Mouse (Mus musculus): ENCODE results near the gene Vmp1. TPM values are rescaled to one million over a fixed set of nuclear protein-coding genes. Genes with fewer than 3 reads are reported as not detected.

Gene Vmp1
- polyA plus RNA-seq, 1 experiment from 2014 or later = 119 TPM

GRCm38 (mm10) chr11:86604289-86604688, 79.3 kb downstream of the Vmp1 start:
- no peak overlapping the region for H3K27ac ChIP-seq (ENCODE audit: low read depth, low read length)
- no peak overlapping the region for H3K4me3 ChIP-seq (ENCODE audit: low read depth, low read length)
- H3K4me1 ChIP-seq (ENCODE audit: control insufficient read depth, insufficient read depth, low read length) = no peaks in the 10 kb centered on the region
- peaks cover 11% of the 10 kb centered on the region; the same call in 1 of the 2 replicates for H3K36me3 ChIP-seq (ENCODE audit: control insufficient read depth, insufficient read depth, low read length)
- no peak overlapping the region for H3K9ac ChIP-seq (ENCODE audit: low read length)
- DNase-seq (ENCODE audit: low spot score) (no peak), ATAC-seq (no peak)
- 95% methylated on average over 3 of the region's 3 CpGs for WGBS
- H3K27me3 ChIP-seq (replicated peaks; ENCODE audit: control insufficient read depth, insufficient read depth, low read length) = no peaks in the 10 kb centered on the region
- no peak overlapping the region for H3K4me2 ChIP-seq (ENCODE audit: low read length)
- no peaks in the 10 kb centered on the region for H3K9me3 ChIP-seq (replicated peaks; ENCODE audit: control insufficient read depth, low read length)

GRCm38 (mm10) chr11:86603719-86604118, 79.9 kb downstream of the Vmp1 start:
- H3K4me1 ChIP-seq (ENCODE audit: control insufficient read depth, insufficient read depth, low read length) = no peaks in the 10 kb centered on the region
- H3K27me3 ChIP-seq (replicated peaks; ENCODE audit: control insufficient read depth, insufficient read depth, low read length) = no peaks in the 10 kb centered on the region
- H3K9ac ChIP-seq (ENCODE audit: low read length) = no peak overlapping the region
- H3K9me3 ChIP-seq (replicated peaks; ENCODE audit: control insufficient read depth, low read length) = no peaks in the 10 kb centered on the region
- no peak overlapping the region for H3K4me3 ChIP-seq (ENCODE audit: low read depth, low read length)
- H3K36me3 ChIP-seq (ENCODE audit: control insufficient read depth, insufficient read depth, low read length) = peaks cover 11% of the 10 kb centered on the region; the same call in 1 of the 2 replicates
- ATAC-seq (no peak), DNase-seq (ENCODE audit: low spot score) (no peak)
- no peak overlapping the region for H3K4me2 ChIP-seq (ENCODE audit: low read length)
- H3K27ac ChIP-seq (ENCODE audit: low read depth, low read length) = no peak overlapping the region
- 100% methylated on average over 1 of the region's 1 CpGs for WGBS

- Histone ChIP-seq H3K9me3 (replicated peaks; ENCODE audit: control insufficient read depth, low read length) (no peaks in the 10 kb centered on the region), H3K4me2 (ENCODE audit: low read length) (no peak overlapping the region), H3K4me1 (ENCODE audit: control insufficient read depth, insufficient read depth, low read length) (no peaks in the 10 kb centered on the region), H3K9ac (ENCODE audit: low read length) (no peak overlapping the region), H3K27ac (ENCODE audit: low read depth, low read length) (no peak overlapping the region), H3K4me3 (ENCODE audit: low read depth, low read length) (no peak overlapping the region), H3K27me3 (replicated peaks; ENCODE audit: control insufficient read depth, insufficient read depth, low read length) (no peaks in the 10 kb centered on the region), H3K36me3 (ENCODE audit: control insufficient read depth, insufficient read depth, low read length) (peaks cover 8% of the 10 kb centered on the region; the same call in 1 of the 2 replicates)
- ATAC-seq (no peak), DNase-seq (ENCODE audit: low spot score) (no peak)
- 74% methylated on average over 3 of the region's 3 CpGs for WGBS
Measured at GRCm38 (mm10) chr11:86602116-86602515, 81.5 kb downstream of the Vmp1 start.

GRCm38 (mm10) chr11:86600209-86600557, 83.5 kb downstream of the Vmp1 start:
- DNase-seq (ENCODE audit: low spot score) (no peak), ATAC-seq (no peak)
- Histone ChIP-seq H3K27ac (ENCODE audit: low read depth, low read length) (no peak overlapping the region), H3K9ac (ENCODE audit: low read length) (no peak overlapping the region), H3K4me3 (ENCODE audit: low read depth, low read length) (no peak overlapping the region), H3K9me3 (replicated peaks; ENCODE audit: control insufficient read depth, low read length) (no peaks in the 10 kb centered on the region), H3K4me1 (ENCODE audit: control insufficient read depth, insufficient read depth, low read length) (no peaks in the 10 kb centered on the region), H3K36me3 (ENCODE audit: control insufficient read depth, insufficient read depth, low read length) (no peaks in the 10 kb centered on the region), H3K27me3 (replicated peaks; ENCODE audit: control insufficient read depth, insufficient read depth, low read length) (no peaks in the 10 kb centered on the region), H3K4me2 (ENCODE audit: low read length) (no peak overlapping the region)
- 96% methylated on average over 7 of the region's 7 CpGs for WGBS

- DNase-seq (ENCODE audit: low spot score) = no peak
Measured at GRCm38 (mm10) chr11:86599378-86600208, 84.0 kb downstream of the Vmp1 start.

GRCm38 (mm10) chr11:86598572-86598971, 85.1 kb downstream of the Vmp1 start:
- H3K4me1 ChIP-seq (ENCODE audit: control insufficient read depth, insufficient read depth, low read length) = no peaks in the 10 kb centered on the region
- DNase-seq (ENCODE audit: low spot score) (no peak), ATAC-seq (no peak)
- H3K9me3 ChIP-seq (replicated peaks; ENCODE audit: control insufficient read depth, low read length) = no peaks in the 10 kb centered on the region
- no peak overlapping the region for H3K4me3 ChIP-seq (ENCODE audit: low read depth, low read length)
- no peak overlapping the region for H3K9ac ChIP-seq (ENCODE audit: low read length)
- H3K27me3 ChIP-seq (replicated peaks; ENCODE audit: control insufficient read depth, insufficient read depth, low read length) = no peaks in the 10 kb centered on the region
- whole genome bisulfite sequencing = 94% methylated on average over 1 of the region's 1 CpGs
- H3K27ac ChIP-seq (ENCODE audit: low read depth, low read length) = no peak overlapping the region
- H3K36me3 ChIP-seq (ENCODE audit: control insufficient read depth, insufficient read depth, low read length) = no peaks in the 10 kb centered on the region
- no peak overlapping the region for H3K4me2 ChIP-seq (ENCODE audit: low read length)

More at GRCm38 (mm10) chr11:86599378-86600208, 84.0 kb downstream of the Vmp1 start:
- Histone ChIP-seq H3K9ac (ENCODE audit: low read length) (no peak overlapping the region), H3K9me3 (replicated peaks; ENCODE audit: control insufficient read depth, low read length) (no peaks in the 10 kb centered on the region), H3K36me3 (ENCODE audit: control insufficient read depth, insufficient read depth, low read length) (no peaks in the 10 kb centered on the region), H3K4me3 (ENCODE audit: low read depth, low read length) (no peak overlapping the region), H3K4me2 (ENCODE audit: low read length) (no peak overlapping the region), H3K4me1 (ENCODE audit: control insufficient read depth, insufficient read depth, low read length) (no peaks in the 10 kb centered on the region), H3K27me3 (replicated peaks; ENCODE audit: control insufficient read depth, insufficient read depth, low read length) (no peaks in the 10 kb centered on the region), H3K27ac (ENCODE audit: low read depth, low read length) (no peak overlapping the region)
- ATAC-seq = no peak
- WGBS = 87% methylated on average over 4 of the region's 4 CpGs

GRCm38 (mm10) chr11:86598154-86598553, 85.5 kb downstream of the Vmp1 start:
- ATAC-seq (no peak), DNase-seq (ENCODE audit: low spot score) (no peak)
- no peaks in the 10 kb centered on the region for H3K27me3 ChIP-seq (replicated peaks; ENCODE audit: control insufficient read depth, insufficient read depth, low read length)
- no peak overlapping the region for H3K4me3 ChIP-seq (ENCODE audit: low read depth, low read length)
- H3K27ac ChIP-seq (ENCODE audit: low read depth, low read length) = no peak overlapping the region
- no peaks in the 10 kb centered on the region for H3K36me3 ChIP-seq (ENCODE audit: control insufficient read depth, insufficient read depth, low read length)
- no peak overlapping the region for H3K9ac ChIP-seq (ENCODE audit: low read length)
- 92% methylated on average over 5 of the region's 5 CpGs for WGBS
- H3K9me3 ChIP-seq (replicated peaks; ENCODE audit: control insufficient read depth, low read length) = no peaks in the 10 kb centered on the region
- H3K4me2 ChIP-seq (ENCODE audit: low read length) = no peak overlapping the region
- H3K4me1 ChIP-seq (ENCODE audit: control insufficient read depth, insufficient read depth, low read length) = no peaks in the 10 kb centered on the region

GRCm38 (mm10) chr11:86596976-86597375, 86.7 kb downstream of the Vmp1 start:
- H3K27ac ChIP-seq (ENCODE audit: low read depth, low read length) = no peak overlapping the region
- H3K27me3 ChIP-seq (replicated peaks; ENCODE audit: control insufficient read depth, insufficient read depth, low read length) = no peaks in the 10 kb centered on the region
- ATAC-seq = no peak
- no peak overlapping the region for H3K4me3 ChIP-seq (ENCODE audit: low read depth, low read length)
- no peak for DNase-seq (ENCODE audit: low spot score)
- H3K9me3 ChIP-seq (replicated peaks; ENCODE audit: control insufficient read depth, low read length) = no peaks in the 10 kb centered on the region
- H3K9ac ChIP-seq (ENCODE audit: low read length) = no peak overlapping the region
- H3K36me3 ChIP-seq (ENCODE audit: control insufficient read depth, insufficient read depth, low read length) = 0 out of 2 replicates have a peak, but pooled peaks cover under 1% of the 10 kb centered on the region
- no peak overlapping the region for H3K4me2 ChIP-seq (ENCODE audit: low read length)
- 91% methylated on average over 3 of the region's 3 CpGs for WGBS
- H3K4me1 ChIP-seq (ENCODE audit: control insufficient read depth, insufficient read depth, low read length) = no peaks in the 10 kb centered on the region

- H3K27ac ChIP-seq (ENCODE audit: low read depth, low read length) = no peak overlapping the region
- no peak overlapping the region for H3K9ac ChIP-seq (ENCODE audit: low read length)
- 87% methylated on average over 7 of the region's 7 CpGs for WGBS
- H3K4me1 ChIP-seq (ENCODE audit: control insufficient read depth, insufficient read depth, low read length) = no peaks in the 10 kb centered on the region
- H3K36me3 ChIP-seq (ENCODE audit: control insufficient read depth, insufficient read depth, low read length) = 0 out of 2 replicates have a peak, but pooled peaks cover 3% of the 10 kb centered on the region
- no peak overlapping the region for H3K4me3 ChIP-seq (ENCODE audit: low read depth, low read length)
- H3K27me3 ChIP-seq (replicated peaks; ENCODE audit: control insufficient read depth, insufficient read depth, low read length) = no peaks in the 10 kb centered on the region
- H3K4me2 ChIP-seq (ENCODE audit: low read length) = no peak overlapping the region
- DNase-seq (ENCODE audit: low spot score) (no peak), ATAC-seq (no peak)
- H3K9me3 ChIP-seq (replicated peaks; ENCODE audit: control insufficient read depth, low read length) = no peaks in the 10 kb centered on the region
Measured at GRCm38 (mm10) chr11:86596187-86596960, 87.3 kb downstream of the Vmp1 start.
